Mouse (Mus musculus) heart, adult 2 months (tissue): Measurements from ENCODE around the gene Gm42417. TPM values are rescaled to one million over a fixed set of nuclear protein-coding genes. Genes with fewer than 3 reads are reported as not detected.
A peak's percentile ranks its signal among the peaks of the same experiment; 100 is the strongest.

Experiments
- DNase-seq, 2 experiments: peaks; one replicate each; pipeline ENCODE4 v3.0.0; 2021
- H3K27ac ChIP-seq: fragments of 200-600 bp; 2 replicates; pipeline ENCODE4 v1.8.1; 2022
- H3K27me3 ChIP-seq: fragments of 200-500 bp; 2 replicates; pipeline ENCODE4 v1.6.1; 2012; ENCODE audit warnings: mild to moderate bottlenecking, low read length, inconsistent platforms, mixed read lengths; ENCODE audit not compliant: control insufficient read depth, insufficient read depth
- H3K36me3 ChIP-seq: fragments of 200-500 bp; 2 replicates; pipeline ENCODE4 v1.6.1; 2012; ENCODE audit warnings: low read length, inconsistent platforms; ENCODE audit not compliant: control insufficient read depth, insufficient read depth
- H3K4me1 ChIP-seq: fragments of 200-500 bp; 2 replicates; pipeline ENCODE4 v1.6.1; 2011; ENCODE audit warnings: low read length; ENCODE audit not compliant: control insufficient read depth, insufficient read depth
- H3K4me3 ChIP-seq: fragments of 200-600 bp; 2 replicates; pipeline ENCODE4 v1.8.1; 2022
- H3K79me2 ChIP-seq: fragments of 200-500 bp; replicated peaks from 2 replicates; pipeline ENCODE4 v1.6.1; 2012; ENCODE audit warnings: mild to moderate bottlenecking, inconsistent platforms, low read length, moderate library complexity, mixed read lengths; ENCODE audit not compliant: control insufficient read depth, insufficient read depth
- H3K9ac ChIP-seq: fragments of 200-500 bp; 2 replicates; pipeline ENCODE4 v1.6.1; 2012; ENCODE audit warnings: low read depth, mild to moderate bottlenecking, control low read depth, inconsistent platforms, low read length, mixed read lengths
- CTCF ChIP-seq: fragments of 200-600 bp; IDR thresholded peaks from 2 replicates; pipeline ENCODE4 v1.8.1; 2022; ENCODE audit warnings: antibody characterized with exemption, mild to moderate bottlenecking, moderate library complexity
- EP300 ChIP-seq: fragments of 200-500 bp; IDR thresholded peaks from 2 replicates; pipeline ENCODE4 v1.6.1; 2011; ENCODE audit warnings: low read depth, low read length, control low read depth; ENCODE audit not compliant: insufficient read depth
- POLR2A ChIP-seq: fragments of 200-500 bp; IDR thresholded peaks from 2 replicates; pipeline ENCODE4 v1.6.1; 2011; ENCODE audit warnings: mild to moderate bottlenecking, low read depth, low read length, control low read depth; ENCODE audit not compliant: insufficient read depth
- WGBS: fragments of 180-500 bp; shearing (Covaris S2); methylation state at CpG from one replicate; pipeline ENCODE4 v1.1.7; 2018; 5-methylcytosine and 5-hydroxymethylcytosine counted together
- intact Hi-C: fragments of 180-260 bp; cut with DNase I; formaldehyde crosslinking; loops from one replicate; pipeline ENCODE4 v1.15.1; 2025
- long read RNA-seq: library from polyadenylated mRNA; stranded (forward); transcript quantifications from one replicate; pipeline ENCODE4 v2.0.0, GENCODE M21; 2021
- polyA plus RNA-seq: library from polyadenylated mRNA; depleted of rRNA; stranded (reverse); fragments of >200 nt; gene quantifications from 2 replicates; pipeline ENCODE4 v1.2.3, GENCODE M21; 2012; rRNA removed
- total RNA-seq, 2 experiments: library from RNA; stranded (reverse); gene quantifications; 2 replicates each; pipeline ENCODE4 v1.2.3; 2021

Gm42417 gene
- total RNA-seq: 100 to 1,000 TPM; 148 to 172 TPM
- 0.09 TPM in 1 of 2 replicates, not detected in the other for polyA plus RNA-seq
- long read RNA-seq: 0 reads

DNA sequence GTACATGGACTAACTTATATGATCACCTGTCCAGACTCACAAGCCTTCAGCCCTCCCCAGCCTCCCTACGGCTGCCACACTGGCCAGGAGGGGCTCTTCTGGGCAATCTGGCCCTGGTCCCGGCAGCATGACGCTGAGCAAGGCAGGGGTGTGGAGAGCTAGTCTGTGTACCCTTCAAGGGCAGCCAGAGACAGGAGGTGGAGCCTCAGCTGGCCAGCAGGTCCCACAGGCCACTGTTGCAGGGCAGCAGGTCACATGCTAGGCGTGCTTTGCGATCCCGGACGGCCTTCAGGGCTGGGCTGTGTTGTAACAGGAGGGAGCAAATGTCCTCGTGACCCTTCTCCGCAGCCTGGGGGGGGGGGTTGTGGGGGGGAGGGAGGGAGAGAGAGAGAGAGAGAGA is at the start of gene Gm42417:
Gm42417 (minus strand) TSS at position 244 of the 400 bp plus-strand sequence.
- WGBS: 55% methylated on average over 9 of the region's 9 CpGs
- no peak for TF ChIP-seq POLR2A
- TF ChIP-seq EP300: peak; percentile 88
- H3K79me2 ChIP-seq: no peaks in the 10 kb centered on the region
- no peaks in the 10 kb centered on the region for H3K27me3 ChIP-seq
- no peaks in the 10 kb centered on the region for H3K36me3 ChIP-seq
- H3K4me1 ChIP-seq: peaks cover 3% of the 10 kb centered on the region; the same call in 1 of the 2 replicates
- H3K27ac ChIP-seq: peak within 1 kb of the TSS; percentile 75
- no peak within 1 kb of the TSS for H3K9ac ChIP-seq
- intact Hi-C loops: no loop called here
- peak; percentile 77 to 88 for DNase-seq
- H3K4me3 ChIP-seq: no peak within 1 kb of the TSS

DNA sequence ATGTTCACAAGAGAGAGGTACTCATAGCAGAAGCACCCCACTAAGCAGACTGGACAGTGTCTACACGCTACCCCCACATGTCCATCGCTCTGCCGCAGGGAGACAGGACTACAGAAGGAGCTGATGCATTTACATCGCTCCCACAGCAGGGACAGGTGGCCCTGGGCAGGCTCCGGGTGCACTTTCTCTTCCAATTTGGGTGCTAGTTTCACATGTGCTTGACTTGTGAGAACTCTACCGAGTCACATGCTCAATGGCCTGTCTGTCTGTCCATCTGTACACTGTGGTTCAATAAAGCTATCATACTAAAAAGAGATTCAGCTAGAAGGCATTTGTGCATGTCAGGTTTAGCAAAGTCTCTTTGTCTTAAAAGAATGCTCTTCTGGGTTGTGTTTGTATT is 48.6 kb upstream of the Gm42417 start:
- Histone ChIP-seq H3K9ac (no peak overlapping the region), H3K79me2 (no peaks in the 10 kb centered on the region), H3K4me1 (peaks cover 19% of the 10 kb centered on the region), H3K4me3 (no peak overlapping the region), H3K36me3 (no peaks in the 10 kb centered on the region), H3K27me3 (no peaks in the 10 kb centered on the region), H3K27ac (peak overlapping the region; percentile 91)
- 91% methylated on average over 6 of the region's 6 CpGs for WGBS
- intact Hi-C loops: loop anchor here (2.0 kb wide), 1 partner anchor 33 kb away; no protein-coding TSS in a partner anchor
- TF ChIP-seq EP300 (no peak), CTCF (no peak), POLR2A (no peak)
- no peak for DNase-seq

DNA sequence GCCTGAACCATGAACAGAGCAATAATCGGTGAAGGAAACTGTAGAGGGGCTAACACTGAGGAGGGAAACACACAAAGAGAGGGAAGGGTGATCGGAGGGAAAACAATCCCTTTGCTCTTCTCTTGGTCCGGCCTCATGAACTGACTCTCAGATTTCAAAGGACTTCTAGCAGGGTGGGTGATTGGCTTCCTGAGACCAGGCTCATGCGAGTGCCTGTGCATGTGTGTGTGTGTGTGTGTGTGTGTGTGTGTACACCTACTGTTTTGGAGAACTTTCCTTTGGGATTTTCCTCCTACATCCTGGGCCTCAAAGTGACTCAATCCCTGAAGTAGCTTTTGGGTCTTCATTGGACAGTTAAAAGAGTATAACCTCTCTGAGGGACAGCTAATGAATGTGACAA is 47.1 kb upstream of the Gm42417 start:
- WGBS: 86% methylated on average over 4 of the region's 4 CpGs
- H3K4me3 ChIP-seq: no peak overlapping the region
- no peak overlapping the region for H3K27ac ChIP-seq
- peaks cover 27% of the 10 kb centered on the region for H3K4me1 ChIP-seq
- intact Hi-C loops: no loop called here
- H3K27me3 ChIP-seq: no peaks in the 10 kb centered on the region
- no peak for DNase-seq
- TF ChIP-seq EP300: no peak
- no peak for TF ChIP-seq POLR2A
- TF ChIP-seq CTCF: no peak
- H3K9ac ChIP-seq: no peak overlapping the region
- H3K36me3 ChIP-seq: no peaks in the 10 kb centered on the region
- no peaks in the 10 kb centered on the region for H3K79me2 ChIP-seq

DNA sequence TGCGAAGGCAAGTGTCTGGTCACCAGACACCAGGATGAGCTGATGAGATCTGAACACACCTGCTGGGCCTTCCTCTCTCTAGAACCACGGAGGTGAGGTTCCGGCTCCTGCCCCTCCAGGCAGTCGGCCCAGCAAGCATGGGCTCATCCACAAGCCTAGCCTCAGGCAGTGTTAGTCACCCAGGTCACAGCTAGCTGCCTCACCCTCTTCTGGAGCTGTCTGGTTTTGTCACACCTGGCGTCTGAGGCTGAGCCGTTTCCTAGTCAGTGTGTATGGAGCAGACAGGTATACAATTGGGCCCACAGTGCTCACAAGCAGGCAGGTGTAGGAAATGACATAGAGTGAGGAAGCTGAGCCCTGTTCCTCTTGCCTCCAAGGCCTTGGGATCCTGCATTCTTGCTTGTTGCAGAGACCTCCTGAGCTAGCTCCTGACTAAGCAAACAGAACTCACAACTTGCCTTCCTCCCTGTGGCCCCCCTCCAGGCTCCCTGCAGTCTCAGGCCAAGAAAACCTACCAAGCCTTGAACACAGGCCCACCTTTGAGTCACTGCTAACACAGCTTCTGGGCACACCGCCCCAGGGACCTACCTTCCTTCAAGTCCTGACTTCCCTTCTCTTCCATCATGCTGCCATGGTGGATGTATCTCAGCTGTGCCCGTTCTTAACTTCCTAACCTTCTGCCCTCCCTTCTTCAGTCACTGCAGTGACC is 44.3 kb upstream of the Gm42417 start:
- no peak for TF ChIP-seq POLR2A
- TF ChIP-seq CTCF: no peak
- TF ChIP-seq EP300: no peak
- Histone ChIP-seq H3K27ac (no peak overlapping the region), H3K4me3 (no peak overlapping the region), H3K36me3 (no peaks in the 10 kb centered on the region), H3K79me2 (no peaks in the 10 kb centered on the region), H3K4me1 (peaks cover 31% of the 10 kb centered on the region), H3K9ac (no peak overlapping the region), H3K27me3 (no peaks in the 10 kb centered on the region)
- intact Hi-C loops: no loop called here
- WGBS: 90% methylated on average over 8 of the region's 8 CpGs
- DNase-seq: no peak

DNA sequence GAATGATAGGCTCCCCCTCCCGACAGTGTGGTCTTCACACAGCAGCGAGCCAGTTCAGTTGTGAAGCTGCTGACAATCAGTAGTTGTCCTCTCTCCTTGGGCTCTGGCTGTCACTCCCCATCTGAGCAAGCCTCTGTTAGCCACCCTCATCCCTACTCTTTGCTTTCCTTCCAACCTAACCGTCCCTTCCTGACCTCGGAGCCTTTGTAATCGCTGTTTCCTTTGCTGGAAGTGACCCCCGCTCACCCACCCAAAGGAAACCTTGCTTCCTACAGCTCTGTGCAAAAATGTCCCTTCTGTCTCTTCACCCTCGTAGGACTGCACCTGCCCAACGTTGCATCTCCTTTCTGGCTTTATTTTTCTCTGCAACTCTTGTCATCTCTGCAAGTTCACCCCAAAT is 43.0 kb upstream of the Gm42417 start:
- Histone ChIP-seq H3K4me3 (no peak overlapping the region), H3K79me2 (no peaks in the 10 kb centered on the region), H3K4me1 (peaks cover 25% of the 10 kb centered on the region), H3K36me3 (no peaks in the 10 kb centered on the region), H3K27ac (peak overlapping the region; percentile 82), H3K27me3 (no peaks in the 10 kb centered on the region), H3K9ac (no peak overlapping the region)
- intact Hi-C loops: no loop called here
- 49% methylated on average over 8 of the region's 8 CpGs for WGBS
- TF ChIP-seq CTCF: no peak
- TF ChIP-seq POLR2A: no peak
- TF ChIP-seq EP300: no peak
- no peak for DNase-seq

DNA sequence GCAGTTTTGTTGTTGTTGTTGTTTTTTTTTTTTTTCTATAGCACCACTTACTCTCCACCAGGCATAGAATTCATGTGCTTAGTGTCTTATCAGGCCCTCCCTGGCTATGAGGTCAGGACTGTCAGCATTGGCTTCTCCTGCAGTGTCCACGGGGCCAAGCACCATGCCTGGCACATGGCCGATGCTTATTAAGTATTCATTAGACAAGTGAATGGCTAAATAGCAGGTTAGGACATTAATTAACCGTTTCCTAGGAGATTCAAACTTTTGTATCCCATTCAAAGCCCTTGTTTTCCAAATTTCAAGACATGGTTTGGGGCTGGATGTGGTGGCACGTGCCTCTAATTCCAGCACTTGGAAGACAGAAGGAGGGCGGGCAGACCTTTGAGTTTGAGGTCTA is 42.0 kb upstream of the Gm42417 start:
- H3K27me3 ChIP-seq: no peaks in the 10 kb centered on the region
- no peak for DNase-seq
- peak overlapping the region; percentile 82 for H3K27ac ChIP-seq
- WGBS: 66% methylated on average over 5 of the region's 5 CpGs
- no peak overlapping the region for H3K4me3 ChIP-seq
- no peak for TF ChIP-seq POLR2A
- H3K79me2 ChIP-seq: no peaks in the 10 kb centered on the region
- intact Hi-C loops: no loop called here
- no peaks in the 10 kb centered on the region for H3K36me3 ChIP-seq
- H3K4me1 ChIP-seq: peaks cover 25% of the 10 kb centered on the region
- H3K9ac ChIP-seq: no peak overlapping the region; the same call in 1 of the 2 replicates
